Mouse (Mus musculus) midbrain, embryonic 15.5 days (tissue): ENCODE measurements around the gene Slc24a3. TPM values are rescaled to one million over a fixed set of nuclear protein-coding genes. Genes with fewer than 3 reads are reported as not detected.

Experiments used
- ATAC-seq: fragments of 200-750 bp; cut with Nextera tagmentation; replicated peaks from 2 replicates; pipeline ENCODE4 v1.8.0; 2017; ENCODE audit warnings: moderate TSS enrichment
- H3K27ac ChIP-seq: fragments of 300-500 bp; sonication (generic); 2 replicates; pipeline ENCODE4 v1.5.1; 2015; ENCODE audit warnings: mild to moderate bottlenecking, inconsistent platforms
- H3K27me3 ChIP-seq: fragments of 300-500 bp; sonication (generic); replicated peaks from 2 replicates; pipeline ENCODE4 v1.6.1; 2015; ENCODE audit warnings: inconsistent platforms
- H3K36me3 ChIP-seq: fragments of 300-500 bp; sonication (generic); replicated peaks from 2 replicates; pipeline ENCODE4 v1.6.1; 2015; ENCODE audit warnings: inconsistent platforms
- H3K4me1 ChIP-seq: fragments of 300-500 bp; sonication (generic); 2 replicates; pipeline ENCODE4 v1.6.1; 2015; ENCODE audit warnings: inconsistent platforms
- H3K4me2 ChIP-seq: fragments of 300-500 bp; sonication (generic); 2 replicates; pipeline ENCODE4 v1.6.1; 2015; ENCODE audit warnings: inconsistent platforms, mild to moderate bottlenecking, moderate library complexity
- H3K4me3 ChIP-seq: fragments of 300-500 bp; sonication (generic); 2 replicates; pipeline ENCODE4 v1.5.1; 2015; ENCODE audit warnings: mild to moderate bottlenecking, inconsistent platforms
- H3K9ac ChIP-seq: fragments of 300-500 bp; sonication (generic); 2 replicates; pipeline ENCODE4 v1.6.1; 2015; ENCODE audit warnings: mild to moderate bottlenecking, inconsistent platforms
- H3K9me3 ChIP-seq: fragments of 300-500 bp; sonication (generic); 2 replicates; pipeline ENCODE4 v1.6.1; 2016; ENCODE audit warnings: inconsistent platforms
- WGBS: fragments of 180-500 bp; shearing (Covaris S2); methylation state at CpG from one replicate; pipeline ENCODE4 v1.1.7; 2015; ENCODE audit warnings: mixed read lengths; 5-methylcytosine and 5-hydroxymethylcytosine counted together
- polyA plus RNA-seq: library from polyadenylated mRNA; unstranded; fragments of >200 nt; fragmentation: Nextera tagmentation; extraction: Ambion mirVana; gene quantifications from 2 replicates; pipeline ENCODE4 v1.2.1, GENCODE M21; 2015

Slc24a3 gene
- polyA plus RNA-seq, 1 experiment from 2014 or later = 17.4 TPM

- H3K9ac ChIP-seq = no peak overlapping the region
- 83% methylated on average over 2 of the region's 2 CpGs for WGBS
Observed at GRCm38 (mm10) chr2:145554722-145555252, 387.2 kb downstream of the Slc24a3 start.

GRCm38 (mm10) chr2:145555713-145556112, 388.2 kb downstream of the Slc24a3 start:
- 84% methylated on average over 2 of the region's 2 CpGs for WGBS
- H3K4me3 ChIP-seq = no peak overlapping the region
- no peak overlapping the region for H3K9ac ChIP-seq
- no peak overlapping the region for H3K4me2 ChIP-seq
- no peak for ATAC-seq
- H3K9me3 ChIP-seq = no peaks in the 10 kb centered on the region
- H3K36me3 ChIP-seq = no peaks in the 10 kb centered on the region
- no peaks in the 10 kb centered on the region for H3K27me3 ChIP-seq
- H3K4me1 ChIP-seq = no peaks in the 10 kb centered on the region
- no peak overlapping the region for H3K27ac ChIP-seq

More at GRCm38 (mm10) chr2:145554722-145555252, 387.2 kb downstream of the Slc24a3 start:
- Histone ChIP-seq H3K4me3 (no peak overlapping the region), H3K4me2 (no peak overlapping the region), H3K27me3 (no peaks in the 10 kb centered on the region), H3K4me1 (no peaks in the 10 kb centered on the region), H3K27ac (no peak overlapping the region), H3K36me3 (no peaks in the 10 kb centered on the region), H3K9me3 (no peaks in the 10 kb centered on the region)
- no peak for ATAC-seq

- 45% methylated on average over 1 of the region's 1 CpGs for WGBS
- ATAC-seq = no peak
- no peak overlapping the region for H3K27ac ChIP-seq
Observed at GRCm38 (mm10) chr2:145557361-145557931, 389.9 kb downstream of the Slc24a3 start.

DNA sequence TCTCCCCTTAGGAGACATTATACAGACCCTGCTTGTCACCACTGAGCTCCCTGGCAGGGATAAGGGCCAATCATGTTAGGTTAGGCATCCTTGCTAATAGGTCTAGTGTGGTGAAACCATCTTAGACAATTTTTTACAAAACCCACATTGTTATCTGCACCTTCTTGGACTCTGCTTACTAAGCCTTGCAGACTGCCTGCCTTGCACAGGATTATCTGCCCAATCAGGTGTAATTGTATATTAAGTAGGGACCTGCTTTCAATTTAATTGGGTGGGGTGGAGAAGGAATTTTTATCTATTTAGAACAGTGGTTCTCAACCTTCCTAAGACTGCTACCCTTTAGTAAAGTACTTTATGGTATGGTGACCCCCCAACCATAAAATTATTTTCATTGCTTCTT, 394.9 kb downstream of the Slc24a3 start:
- H3K9ac ChIP-seq = no peak overlapping the region
- no peak overlapping the region for H3K4me3 ChIP-seq
- no peak overlapping the region for H3K27ac ChIP-seq
- ATAC-seq = no peak
- no peaks in the 10 kb centered on the region for H3K36me3 ChIP-seq
- H3K4me1 ChIP-seq = no peaks in the 10 kb centered on the region
- no peak overlapping the region for H3K4me2 ChIP-seq
- H3K27me3 ChIP-seq = no peaks in the 10 kb centered on the region
- H3K9me3 ChIP-seq = no peaks in the 10 kb centered on the region

More at GRCm38 (mm10) chr2:145557361-145557931, 389.9 kb downstream of the Slc24a3 start:
- Histone ChIP-seq H3K9ac (no peak overlapping the region), H3K9me3 (no peaks in the 10 kb centered on the region), H3K4me2 (no peak overlapping the region), H3K36me3 (no peaks in the 10 kb centered on the region), H3K27me3 (no peaks in the 10 kb centered on the region), H3K4me1 (no peaks in the 10 kb centered on the region), H3K4me3 (no peak overlapping the region)

GRCm38 (mm10) chr2:145564596-145564995, 397.0 kb downstream of the Slc24a3 start:
- no peak overlapping the region for H3K4me3 ChIP-seq
- no peak for ATAC-seq
- H3K27ac ChIP-seq = no peak overlapping the region
- H3K36me3 ChIP-seq = no peaks in the 10 kb centered on the region
- H3K4me2 ChIP-seq = no peak overlapping the region
- H3K9ac ChIP-seq = no peak overlapping the region
- no peaks in the 10 kb centered on the region for H3K9me3 ChIP-seq
- H3K27me3 ChIP-seq = no peaks in the 10 kb centered on the region
- WGBS = 83% methylated on average over 8 of the region's 8 CpGs
- H3K4me1 ChIP-seq = no peaks in the 10 kb centered on the region

DNA sequence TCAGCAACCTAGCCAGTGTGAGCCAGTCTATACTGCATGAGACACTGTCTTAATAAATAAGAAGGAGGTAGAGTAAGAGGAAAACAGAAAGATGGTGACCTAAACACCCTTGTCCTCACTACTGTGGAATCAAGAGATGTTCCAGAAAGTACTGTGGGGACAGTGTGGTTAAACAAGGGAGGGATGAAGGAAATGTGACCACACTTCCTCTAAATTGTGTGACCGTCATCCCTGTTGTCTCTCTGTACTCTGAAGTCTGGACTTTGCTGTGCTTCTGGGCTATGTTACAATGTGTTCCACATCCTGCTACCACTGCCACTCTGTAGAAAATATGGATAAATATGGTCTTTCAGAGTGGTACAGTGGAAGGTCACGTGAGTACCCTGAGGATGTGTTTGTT, 399.4 kb downstream of the Slc24a3 start:
- H3K4me1 ChIP-seq = no peaks in the 10 kb centered on the region
- no peak overlapping the region for H3K4me3 ChIP-seq
- no peaks in the 10 kb centered on the region for H3K27me3 ChIP-seq
- no peak overlapping the region for H3K4me2 ChIP-seq
- H3K36me3 ChIP-seq = no peaks in the 10 kb centered on the region
- no peak overlapping the region for H3K9ac ChIP-seq
- ATAC-seq = no peak
- 91% methylated on average over 2 of the region's 2 CpGs for WGBS
- H3K27ac ChIP-seq = no peak overlapping the region
- no peaks in the 10 kb centered on the region for H3K9me3 ChIP-seq

DNA sequence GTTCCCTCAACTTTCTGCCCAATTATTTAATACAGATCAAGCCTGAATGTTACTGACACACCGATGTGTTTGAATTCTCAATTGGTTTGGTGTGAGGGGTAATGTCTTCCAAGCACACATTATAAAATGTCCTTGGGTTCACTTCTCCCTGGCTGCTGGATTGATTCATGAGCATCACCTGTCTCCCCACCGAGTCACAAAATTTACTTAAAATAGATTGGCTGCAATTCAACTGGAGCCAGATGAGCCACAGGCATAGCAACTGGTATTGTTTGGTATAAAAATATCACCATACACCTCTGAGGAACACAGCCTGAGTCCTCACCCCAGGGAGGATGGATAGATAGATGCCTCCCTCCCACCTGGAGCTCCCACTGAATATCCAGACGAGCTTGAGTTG, 404.4 kb downstream of the Slc24a3 start:
- WGBS = 74% methylated on average over 3 of the region's 3 CpGs
- Histone ChIP-seq H3K9me3 (no peaks in the 10 kb centered on the region), H3K4me3 (no peak overlapping the region), H3K4me2 (no peak overlapping the region), H3K9ac (no peak overlapping the region), H3K36me3 (no peaks in the 10 kb centered on the region), H3K4me1 (no peaks in the 10 kb centered on the region), H3K27me3 (no peaks in the 10 kb centered on the region), H3K27ac (no peak overlapping the region)
- ATAC-seq = no peak

- Histone ChIP-seq H3K9ac (no peak overlapping the region), H3K4me2 (no peak overlapping the region), H3K4me1 (no peaks in the 10 kb centered on the region), H3K9me3 (no peaks in the 10 kb centered on the region), H3K27me3 (no peaks in the 10 kb centered on the region), H3K27ac (no peak overlapping the region), H3K4me3 (no peak overlapping the region), H3K36me3 (no peaks in the 10 kb centered on the region)
- no peak for ATAC-seq
- 85% methylated on average over 4 of the region's 4 CpGs for WGBS
Observed at GRCm38 (mm10) chr2:145574148-145574547, 406.6 kb downstream of the Slc24a3 start.

DNA sequence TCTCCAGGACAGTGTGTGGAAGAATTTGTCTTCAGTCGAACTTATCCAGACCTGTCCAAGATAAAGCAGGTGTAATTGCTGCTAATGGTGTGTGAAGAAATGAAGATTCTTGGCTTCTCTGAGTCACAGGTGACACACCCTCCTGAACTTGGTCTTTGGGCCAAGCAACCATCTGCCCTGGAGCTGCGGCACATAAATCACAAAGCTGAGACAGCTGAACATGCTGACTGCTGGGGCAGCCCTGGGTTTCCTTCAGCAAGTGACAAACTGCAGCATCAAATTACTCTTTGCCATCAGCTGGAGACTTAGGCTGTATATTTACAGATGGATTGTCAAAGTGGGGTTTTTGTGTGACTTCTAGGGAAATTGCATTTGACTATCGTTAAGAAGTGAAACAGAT, 415.5 kb downstream of the Slc24a3 start:
- Histone ChIP-seq H3K4me1 (no peaks in the 10 kb centered on the region), H3K27ac (no peak overlapping the region), H3K9me3 (no peaks in the 10 kb centered on the region), H3K36me3 (no peaks in the 10 kb centered on the region), H3K4me3 (no peak overlapping the region), H3K27me3 (no peaks in the 10 kb centered on the region), H3K9ac (no peak overlapping the region), H3K4me2 (no peak overlapping the region)
- no peak for ATAC-seq
- WGBS = 79% methylated on average over 3 of the region's 3 CpGs

DNA sequence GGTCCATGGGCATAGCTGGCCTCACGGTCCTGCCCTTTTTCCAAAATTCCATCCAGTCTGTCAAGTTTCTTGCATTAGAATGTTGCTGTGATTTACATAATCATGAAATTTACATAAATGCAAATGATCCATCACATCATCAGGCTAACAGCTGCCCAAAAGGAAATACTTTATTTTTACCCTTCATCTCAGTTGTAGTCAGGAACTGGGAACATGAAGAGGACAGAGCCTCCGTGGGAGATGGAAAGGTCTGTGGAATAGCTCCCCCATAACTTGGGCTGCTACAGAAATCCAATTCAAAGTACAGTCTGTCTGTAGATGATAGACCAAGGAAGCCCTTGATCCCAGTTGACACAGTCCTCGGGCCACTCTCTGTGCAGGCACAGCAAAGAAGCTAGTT, 417.9 kb downstream of the Slc24a3 start:
- ATAC-seq = no peak; the same call in 1 of the 2 replicates
- Histone ChIP-seq H3K4me2 (no peak overlapping the region), H3K4me3 (no peak overlapping the region), H3K9me3 (no peaks in the 10 kb centered on the region), H3K36me3 (no peaks in the 10 kb centered on the region), H3K9ac (no peak overlapping the region), H3K27ac (no peak overlapping the region), H3K27me3 (no peaks in the 10 kb centered on the region), H3K4me1 (no peaks in the 10 kb centered on the region)
- WGBS = 76% methylated on average over 3 of the region's 3 CpGs

DNA sequence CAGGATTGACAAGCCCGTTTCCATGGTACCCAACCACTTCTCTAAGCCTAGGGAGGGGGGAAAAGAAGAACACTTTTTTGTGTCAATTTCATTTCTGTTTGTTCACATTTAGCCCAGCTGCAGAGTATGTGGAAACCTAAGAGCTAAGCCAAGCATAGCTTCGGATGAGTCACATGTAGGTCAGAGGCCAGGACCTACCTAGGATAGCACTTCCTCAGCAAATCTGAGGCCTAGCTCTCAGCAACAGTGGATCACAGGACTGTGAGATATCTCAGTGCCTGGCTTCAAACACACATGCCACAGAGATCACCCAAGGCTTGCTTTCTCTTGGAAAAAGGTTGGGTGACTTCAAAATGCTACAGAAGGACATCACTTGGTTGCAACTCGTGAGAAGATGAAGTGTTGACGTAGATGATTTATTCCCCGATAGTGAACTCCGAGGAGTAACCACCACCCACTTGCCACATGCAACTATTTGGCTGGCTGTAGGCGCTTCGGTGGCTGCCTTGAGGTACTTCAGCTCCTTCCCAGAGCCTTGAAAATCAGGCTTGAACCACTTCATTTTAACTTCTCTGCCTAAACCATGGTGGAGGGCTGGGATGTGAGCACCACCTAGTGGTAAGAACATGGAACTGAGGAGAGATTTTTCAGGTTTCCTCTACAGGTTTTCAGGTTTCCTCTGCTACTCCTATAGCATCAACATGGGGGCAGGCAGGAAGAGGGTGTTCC, 420.6 kb downstream of the Slc24a3 start:
- H3K9me3 ChIP-seq = no peaks in the 10 kb centered on the region
- peak; percentile 89 for ATAC-seq
- H3K4me3 ChIP-seq = no peak overlapping the region
- H3K9ac ChIP-seq = no peak overlapping the region
- no peaks in the 10 kb centered on the region for H3K36me3 ChIP-seq
- H3K4me1 ChIP-seq = no peaks in the 10 kb centered on the region
- H3K27ac ChIP-seq = no peak overlapping the region
- 72% methylated on average over 8 of the region's 8 CpGs for WGBS
- no peak overlapping the region for H3K4me2 ChIP-seq
- no peaks in the 10 kb centered on the region for H3K27me3 ChIP-seq

DNA sequence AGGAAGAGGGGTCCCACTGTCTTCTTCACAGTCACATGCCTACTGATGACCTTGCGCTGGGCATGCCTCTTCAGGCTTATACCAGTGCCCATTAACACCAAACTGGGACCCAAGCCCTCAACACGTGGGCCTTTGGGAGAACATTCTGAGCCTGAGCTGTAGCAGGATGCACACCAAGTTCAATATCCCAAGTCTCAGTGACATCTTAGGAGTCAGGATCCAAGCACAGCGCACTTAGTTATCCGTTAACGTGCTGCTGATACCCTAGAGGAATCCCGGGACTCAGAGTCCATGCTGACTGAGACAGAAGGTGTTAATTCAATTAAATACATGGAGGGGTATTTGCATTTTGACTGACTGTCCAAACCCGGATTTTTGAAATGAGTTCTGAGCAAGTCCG, 424.3 kb downstream of the Slc24a3 start:
- H3K4me1 ChIP-seq = no peaks in the 10 kb centered on the region
- no peaks in the 10 kb centered on the region for H3K36me3 ChIP-seq
- no peak overlapping the region for H3K4me2 ChIP-seq
- no peak overlapping the region for H3K27ac ChIP-seq
- no peak overlapping the region for H3K9ac ChIP-seq
- no peak for ATAC-seq
- H3K9me3 ChIP-seq = no peaks in the 10 kb centered on the region
- H3K4me3 ChIP-seq = no peak overlapping the region
- no peaks in the 10 kb centered on the region for H3K27me3 ChIP-seq
- 86% methylated on average over 8 of the region's 8 CpGs for WGBS
